Comparison of ENCODE assay signal across 16 mouse cellular contexts in the genomic region with DNA sequence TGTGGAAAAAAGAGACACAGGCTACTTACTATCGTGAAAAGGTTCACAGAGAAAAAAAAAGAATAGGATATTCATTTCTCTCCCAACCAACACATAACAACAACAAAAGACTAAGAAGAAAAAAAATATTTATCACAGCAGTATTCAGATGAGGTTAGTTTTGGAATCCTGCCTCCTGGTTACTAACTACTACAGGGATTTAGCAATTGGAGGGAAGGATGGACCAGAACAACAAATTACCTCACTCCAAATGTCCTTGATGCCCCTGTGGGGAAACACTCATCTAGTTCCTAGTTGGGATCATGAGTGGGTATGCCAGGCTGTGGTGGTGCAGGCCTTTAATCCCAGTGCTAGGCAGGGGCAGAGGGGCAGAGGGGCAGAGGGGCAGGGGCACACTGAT.
"Had no signal": no experiment of that assay in that cellular context is flagged by ENCODE, and none has a peak within 500 bp of the region (broad histone marks: within the 10 kb centered on the region; RNA-seq: fewer than 3 reads in every experiment).

No protein-coding gene starts in this region.

- H3K27ac ChIP-seq: limb, embryonic 13.5 days; liver, embryonic 12.5 days; liver, embryonic 15.5 days; stomach, postnatal 0 days had no signal

- ATAC-seq: liver, embryonic 12.5 days had no signal

- H3K9me3 ChIP-seq: limb, embryonic 10.5 days; limb, embryonic 13.5 days; liver, embryonic 15.5 days had no signal

- H3K27me3 ChIP-seq: limb, embryonic 13.5 days; liver, embryonic 12.5 days; liver, embryonic 15.5 days had no signal

- H3K36me3 ChIP-seq: limb, embryonic 10.5 days; limb, embryonic 13.5 days; liver, embryonic 12.5 days; liver, embryonic 15.5 days had no signal

- DNase-seq: kidney, adult 8-10 months; kidney, postnatal 25 days; layer of hippocampus, adult 9-11 months; lung, adult 2 months; lung, postnatal 14 days; midbrain, embryonic 14.5 days; thymus, adult 2 months; thymus, postnatal 14 days; thymus, postnatal 4 days had no signal

- H3K4me3 ChIP-seq: layer of hippocampus, adult 2 months; limb, embryonic 10.5 days; limb, embryonic 13.5 days; liver, embryonic 12.5 days; liver, embryonic 15.5 days had no signal

- H3K4me2 ChIP-seq: limb, embryonic 13.5 days; liver, embryonic 12.5 days; liver, embryonic 15.5 days; midbrain, embryonic 11.5 days had no signal

- H3K9ac ChIP-seq: limb, embryonic 13.5 days; liver, embryonic 12.5 days; liver, embryonic 15.5 days had no signal
